Mouse (Mus musculus) MEL-GATA-1-ER (cell line): ENCODE data around the gene Tmem230.
"Not testable (repeated sequence)": the region's sequence is repeated elsewhere in the genome, so short reads cannot be mapped to it uniquely, and the experiment has no call there.

Experiments used
- DNase-seq: peaks from one replicate; pipeline ENCODE4 v3.0.0-alpha.2; 2012; ENCODE audit warnings: low read depth; ENCODE audit errors: extremely low read depth

Gene Tmem230

DNA sequence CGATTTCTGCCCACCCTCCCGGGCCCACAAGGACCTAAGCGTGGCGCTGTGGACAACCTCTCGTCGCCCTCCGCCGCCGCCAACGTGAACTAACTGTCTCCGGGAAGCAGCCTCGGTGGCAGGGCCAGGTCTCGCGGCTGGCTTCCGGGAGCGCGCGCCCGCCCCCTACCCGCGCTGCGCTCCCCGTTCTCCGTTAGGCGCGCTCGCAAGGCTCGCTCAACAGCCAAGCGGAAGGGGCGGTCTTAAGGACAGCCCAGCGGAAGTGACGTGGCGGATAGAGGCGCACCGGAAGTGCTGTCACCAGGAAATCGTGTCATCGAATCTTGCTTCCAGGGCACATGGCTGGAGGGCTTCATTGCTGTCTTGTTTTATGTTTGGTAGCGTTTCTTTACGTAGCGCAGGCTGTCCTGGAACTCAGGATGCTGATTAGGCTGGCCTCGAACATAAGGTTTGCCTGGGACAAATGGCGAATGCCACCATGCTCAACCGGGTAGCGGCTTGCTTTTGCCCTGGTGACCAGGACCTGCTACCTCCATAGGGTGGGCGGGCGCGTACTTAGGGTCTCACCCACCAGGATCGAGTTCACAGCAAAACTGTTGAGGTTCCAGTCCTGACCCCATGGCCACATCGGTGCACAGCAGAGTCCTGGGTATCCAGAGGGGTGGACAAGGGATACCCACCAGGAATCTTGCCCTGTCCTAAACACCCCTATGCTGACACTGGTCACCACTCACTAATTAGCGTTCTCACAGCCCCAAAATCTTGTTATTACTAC lies at the start of gene Tmem230:
Tmem230 (minus strand) TSS at position 269 of the 775 bp plus-strand sequence.
- DNase-seq: no peak

DNA sequence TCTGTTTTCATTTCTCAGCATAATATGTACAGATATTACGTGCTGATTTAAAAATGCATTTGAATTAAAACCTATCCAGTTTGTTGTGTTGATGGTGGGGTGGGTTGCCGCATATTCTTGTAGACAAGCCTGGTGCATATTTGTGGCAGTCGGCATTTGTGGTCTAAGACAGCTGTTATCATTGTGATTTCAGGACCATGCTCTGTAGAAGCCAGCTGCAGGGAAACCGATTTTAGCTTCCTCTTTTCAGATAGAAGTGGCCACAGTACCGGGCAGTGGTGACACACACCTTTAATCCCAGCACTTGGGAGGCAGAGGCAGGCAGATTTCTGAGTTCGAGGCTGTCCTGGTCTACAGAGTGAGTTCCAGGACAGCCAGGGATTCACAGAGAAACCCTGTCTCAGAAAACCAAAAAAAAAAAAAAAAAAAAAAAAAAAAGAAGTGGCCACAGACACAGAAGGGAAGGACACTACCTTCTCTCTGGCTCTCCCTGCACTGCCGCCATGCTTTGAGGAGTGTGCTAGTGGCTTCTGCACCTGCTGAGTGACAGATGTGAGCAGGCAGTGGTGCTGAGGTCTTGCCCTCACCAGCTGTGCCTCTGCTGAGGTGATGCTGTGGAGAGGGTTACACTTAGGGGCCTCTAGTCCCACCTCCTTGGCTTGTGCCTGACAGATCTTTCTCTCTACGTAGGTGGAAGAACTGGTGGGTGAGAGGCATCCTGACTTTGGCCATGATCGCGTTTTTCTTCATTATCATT lies 46.3 kb upstream of the Tmem230 start:
- DNase-seq: peak; percentile 86

DNA sequence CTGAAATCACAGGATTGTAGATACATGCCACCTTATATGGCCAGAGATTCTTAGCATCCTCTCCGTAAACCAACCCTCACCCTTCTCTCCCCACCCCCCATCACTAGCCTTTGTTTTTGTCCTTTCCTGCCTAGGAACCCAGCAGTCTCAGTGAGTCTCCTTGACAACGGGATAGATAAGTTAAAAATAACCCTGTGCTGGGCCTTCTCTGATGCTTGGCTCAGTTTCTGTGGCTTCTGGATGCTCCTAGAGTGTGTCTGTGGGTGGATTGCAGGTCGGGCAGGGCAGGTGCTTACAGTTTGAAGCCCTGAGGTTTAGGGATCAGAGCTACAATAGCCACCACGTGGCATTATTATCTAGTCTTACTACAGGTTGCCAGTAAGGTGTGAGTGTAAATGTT lies 44.5 kb upstream of the Tmem230 start:
- DNase-seq: peak; percentile 26

DNA sequence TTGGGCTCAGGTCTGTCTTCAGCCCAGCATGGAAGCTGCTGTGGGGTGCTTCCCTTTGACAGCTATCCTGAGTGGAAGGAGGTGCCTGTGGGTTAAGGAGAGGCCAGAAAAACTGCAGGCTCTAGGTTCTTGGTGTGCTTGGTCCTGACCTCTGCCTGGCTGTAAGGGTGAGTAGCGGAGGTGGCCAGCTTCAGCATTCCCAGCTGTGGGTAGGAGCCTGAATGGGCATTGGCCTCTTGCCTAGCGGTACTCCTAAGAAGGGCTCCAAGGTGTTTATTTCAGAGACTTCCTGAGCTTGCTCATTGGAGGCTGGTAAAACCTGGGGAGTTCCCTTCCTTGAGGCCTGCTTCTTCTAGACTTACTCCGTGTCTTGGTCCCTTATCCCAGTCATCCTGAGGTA lies 43.7 kb upstream of the Tmem230 start:
- DNase-seq: no peak

DNA sequence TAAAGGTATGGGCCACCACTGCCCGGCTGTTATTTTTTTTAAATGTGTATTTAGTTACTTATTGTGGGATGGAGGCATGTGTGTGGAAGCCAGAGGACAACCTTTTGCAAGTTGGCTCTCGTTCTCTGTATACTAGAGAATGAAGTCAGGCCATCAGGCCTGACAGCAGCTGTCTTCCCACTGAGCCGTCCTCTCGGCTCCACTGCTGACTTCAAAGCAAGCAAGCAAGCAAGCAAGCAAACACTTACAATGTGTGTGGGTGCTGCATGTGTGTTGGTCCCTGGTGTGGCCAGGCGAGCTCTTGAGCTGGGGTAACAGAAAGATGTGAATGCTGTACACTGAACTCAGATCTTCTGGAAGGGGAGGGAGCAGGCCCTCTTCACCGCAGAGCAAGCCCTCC lies 43.2 kb upstream of the Tmem230 start:
- no peak for DNase-seq

DNA sequence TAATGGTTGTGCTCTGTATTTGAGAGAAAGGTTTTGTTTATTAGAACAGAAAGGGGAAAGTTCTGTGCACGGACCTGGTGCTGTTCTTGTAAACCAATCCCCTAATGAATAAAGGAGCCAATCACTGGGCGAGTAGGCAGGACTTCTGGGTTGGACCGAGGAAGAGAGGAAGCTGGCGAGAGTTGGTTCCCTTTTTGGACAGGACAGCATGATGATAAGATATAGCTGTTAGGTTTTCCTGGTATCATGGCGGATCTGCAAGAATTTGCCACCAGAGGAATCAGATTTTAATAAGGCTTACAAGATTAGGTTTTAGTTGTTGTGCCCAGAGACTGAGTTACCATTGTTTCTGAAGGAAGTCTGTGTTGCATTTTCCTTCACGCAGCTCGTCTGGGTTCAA lies 41.6 kb upstream of the Tmem230 start:
- not testable (repeated sequence) for DNase-seq

DNA sequence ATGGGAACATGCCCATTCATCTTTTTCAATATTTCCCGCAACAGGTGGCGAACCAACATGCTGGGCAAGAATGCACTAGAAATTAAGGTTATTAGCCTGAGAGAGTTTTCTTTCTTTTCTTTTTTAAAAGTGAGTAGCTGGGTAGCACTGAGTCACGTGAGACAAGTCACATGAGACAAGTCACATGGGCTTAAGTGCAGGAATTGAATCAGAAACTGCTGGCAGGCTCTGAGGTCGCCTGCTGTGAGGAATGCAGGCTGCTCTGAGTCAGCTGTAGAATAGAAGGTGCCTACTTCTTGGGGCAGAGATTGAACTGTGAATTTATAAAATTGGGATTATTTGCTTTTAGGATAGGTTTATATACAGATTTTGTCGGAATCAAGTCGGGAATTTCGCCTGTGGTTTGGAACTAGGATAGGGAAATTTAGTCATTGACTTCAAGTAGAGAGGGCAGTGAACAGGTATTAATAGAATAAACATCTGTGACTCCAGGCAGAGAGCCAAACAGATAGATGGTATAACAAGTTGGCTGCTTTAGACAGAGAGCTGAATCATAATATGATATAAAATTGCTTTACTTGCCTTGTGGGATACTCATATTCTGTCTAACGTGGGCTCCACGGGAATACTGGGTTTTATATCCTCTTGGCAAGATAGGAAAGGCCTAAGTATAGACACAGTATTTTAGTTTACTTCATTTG lies 38.9 kb upstream of the Tmem230 start:
- no peak for DNase-seq

DNA sequence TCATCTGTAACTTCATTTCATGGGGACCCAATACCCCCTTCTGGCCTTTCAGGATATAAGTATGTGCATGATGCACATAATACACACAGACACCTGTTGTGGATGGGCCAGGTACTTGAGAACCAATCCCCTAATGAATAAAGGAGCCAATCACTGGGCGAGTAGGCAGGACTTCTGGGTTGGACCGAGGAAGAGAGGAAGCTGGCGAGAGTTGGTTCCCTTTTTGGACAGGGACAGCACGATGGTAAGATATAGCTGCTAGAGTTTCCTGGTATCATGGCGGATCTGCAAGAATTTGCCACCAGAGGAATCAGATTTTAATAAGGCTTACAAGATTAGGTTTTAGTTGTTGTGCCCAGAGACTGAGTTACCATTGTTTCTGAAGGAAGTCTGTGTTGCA lies 38.1 kb upstream of the Tmem230 start:
- not testable (repeated sequence) for DNase-seq

DNA sequence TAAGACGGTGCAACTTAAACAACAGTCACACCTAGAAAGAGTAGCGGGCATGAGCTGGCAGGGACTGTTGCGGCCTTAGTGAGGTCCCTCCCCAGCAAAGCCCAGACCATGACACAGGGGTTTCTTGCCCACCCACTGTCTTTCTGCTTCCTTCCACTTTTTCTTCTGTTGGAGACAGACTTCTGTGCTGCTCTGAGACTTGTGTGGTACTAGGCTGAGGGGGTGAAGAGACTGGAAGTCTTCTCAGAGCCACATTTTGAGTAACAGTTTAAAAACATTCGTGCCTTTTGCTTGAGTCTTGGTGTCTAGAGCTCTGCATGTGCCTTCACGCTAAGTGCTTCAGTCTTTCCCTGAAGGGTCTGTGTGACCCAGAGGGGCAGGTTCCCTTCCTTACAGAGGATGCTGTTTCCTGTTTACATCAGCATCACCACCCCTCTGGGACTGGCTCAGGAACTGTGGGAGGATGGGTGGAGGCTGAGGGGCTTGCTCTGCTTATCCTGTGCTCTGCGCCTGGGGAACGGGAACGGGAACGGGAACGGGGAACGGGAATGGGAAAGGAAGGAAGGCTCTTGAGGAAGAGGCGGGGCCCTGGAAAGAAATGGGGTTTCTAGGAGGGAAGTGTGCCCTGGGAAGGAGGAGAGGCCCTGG lies 37.0 kb upstream of the Tmem230 start:
- DNase-seq: no peak

DNA sequence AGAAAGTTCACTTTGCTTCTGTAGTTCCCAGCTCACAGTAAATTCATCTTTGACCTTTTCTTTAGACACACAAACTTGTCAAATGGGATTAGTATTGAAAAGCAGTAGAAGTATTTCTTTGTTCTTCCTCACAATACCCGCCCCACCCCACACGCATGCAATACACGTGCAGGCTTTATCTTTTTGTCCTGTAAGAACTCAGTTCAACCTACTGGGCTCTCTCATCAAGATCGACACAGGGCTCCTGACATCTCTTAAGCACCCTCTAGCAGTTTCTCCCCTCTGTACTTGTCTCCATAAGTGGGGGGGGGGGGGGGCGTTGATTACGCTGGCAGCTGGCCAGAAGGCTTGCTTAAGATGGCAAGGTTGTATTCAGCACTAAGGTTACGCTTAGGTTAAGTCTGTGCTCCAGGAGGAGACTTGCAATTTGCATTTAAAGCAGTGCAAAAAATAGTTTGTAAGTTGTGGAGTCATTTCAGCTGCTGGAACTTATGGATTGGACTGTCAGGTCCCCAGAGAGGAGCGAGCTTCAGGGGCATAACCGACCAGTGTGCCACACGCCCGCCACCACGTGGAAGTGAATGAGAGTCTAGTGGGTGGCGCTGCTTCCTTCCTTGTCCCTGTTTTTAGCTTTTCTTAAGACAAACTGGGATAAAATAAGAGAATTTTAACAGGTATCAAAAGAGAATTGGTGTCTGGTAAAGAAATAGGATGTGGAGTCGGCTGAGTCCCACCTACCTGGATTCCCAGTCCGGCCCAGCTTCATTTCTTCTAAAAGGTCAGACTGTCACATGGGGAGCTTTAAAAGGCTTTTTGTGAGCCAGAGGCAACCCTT lies 35.8 kb upstream of the Tmem230 start:
- no peak for DNase-seq

DNA sequence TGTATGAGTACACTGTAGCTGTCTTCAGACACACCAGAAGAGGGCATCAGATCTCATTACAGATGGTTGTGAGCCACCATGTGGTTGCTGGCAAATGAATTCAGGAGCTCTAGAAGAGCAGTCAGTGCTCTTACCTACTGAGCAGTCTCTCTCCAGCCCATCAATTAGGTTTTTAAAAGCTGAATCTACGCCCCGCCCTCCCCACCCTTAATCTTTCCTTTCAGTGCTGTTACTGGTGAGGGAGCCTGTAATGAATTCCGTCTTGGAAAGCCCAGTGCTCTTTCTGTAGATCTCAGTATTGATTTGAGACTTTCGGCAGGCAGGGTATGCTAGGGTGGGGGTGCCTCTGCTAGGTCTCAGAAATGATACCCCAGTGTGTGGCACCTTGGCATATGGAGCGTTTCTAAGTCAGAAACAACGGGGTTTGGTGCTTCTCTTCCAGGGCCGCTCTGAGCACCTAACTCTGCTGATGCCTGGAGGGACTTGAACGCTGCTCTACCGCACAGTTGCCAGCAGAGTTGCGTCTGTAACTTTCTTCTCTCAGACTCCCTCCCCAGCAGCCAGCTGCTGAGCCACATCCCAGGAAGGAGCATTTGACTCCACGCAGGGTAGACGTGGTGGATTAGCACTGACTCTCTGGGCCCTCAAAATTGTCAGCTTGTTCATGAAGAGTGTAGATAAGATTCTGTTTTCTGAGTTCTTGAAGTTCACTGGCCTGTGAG lies 35.0 kb upstream of the Tmem230 start:
- no peak for DNase-seq

DNA sequence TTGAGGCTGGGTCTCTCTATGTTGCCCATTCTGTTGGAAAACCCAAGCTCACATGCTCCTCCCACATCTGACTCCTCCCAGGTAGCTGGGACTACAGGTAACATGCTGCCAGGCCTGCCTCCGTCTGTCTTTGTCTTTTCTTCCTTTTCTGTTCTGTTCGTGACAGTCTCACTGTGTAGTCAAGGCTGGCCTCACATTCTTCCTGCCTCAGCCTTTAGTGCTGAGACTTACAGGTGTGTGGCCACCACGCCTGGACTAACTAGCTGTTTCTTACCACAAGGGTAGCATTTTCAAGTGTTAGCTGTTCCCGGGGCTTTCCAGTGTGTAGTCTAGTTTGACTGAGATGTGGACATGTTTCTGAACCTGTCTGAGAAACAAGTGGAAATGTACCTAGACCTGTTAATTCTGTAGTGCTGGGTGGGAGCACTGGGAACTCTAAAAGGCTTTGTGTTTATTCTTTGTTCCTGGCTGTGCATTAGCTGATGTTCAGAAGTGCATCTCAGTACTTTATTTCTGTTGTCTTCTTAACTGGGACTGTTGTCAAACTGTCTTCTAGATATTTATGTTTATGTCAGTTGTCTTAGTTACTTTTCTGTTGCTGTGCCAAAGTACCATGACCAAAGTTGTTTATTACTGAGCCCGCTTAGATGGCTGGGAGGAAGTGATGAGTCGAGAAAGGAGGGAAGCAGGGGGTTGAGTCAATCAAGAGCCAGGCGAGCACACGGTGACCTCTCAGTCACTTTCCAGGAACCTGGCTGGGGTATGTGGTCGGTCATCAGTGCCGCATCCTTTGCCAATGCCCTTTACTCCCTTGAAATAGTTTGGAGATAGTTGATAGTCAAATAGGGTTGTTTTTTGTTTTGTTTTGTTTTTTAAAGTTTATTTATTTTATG lies 34.2 kb upstream of the Tmem230 start:
- no peak for DNase-seq

DNA sequence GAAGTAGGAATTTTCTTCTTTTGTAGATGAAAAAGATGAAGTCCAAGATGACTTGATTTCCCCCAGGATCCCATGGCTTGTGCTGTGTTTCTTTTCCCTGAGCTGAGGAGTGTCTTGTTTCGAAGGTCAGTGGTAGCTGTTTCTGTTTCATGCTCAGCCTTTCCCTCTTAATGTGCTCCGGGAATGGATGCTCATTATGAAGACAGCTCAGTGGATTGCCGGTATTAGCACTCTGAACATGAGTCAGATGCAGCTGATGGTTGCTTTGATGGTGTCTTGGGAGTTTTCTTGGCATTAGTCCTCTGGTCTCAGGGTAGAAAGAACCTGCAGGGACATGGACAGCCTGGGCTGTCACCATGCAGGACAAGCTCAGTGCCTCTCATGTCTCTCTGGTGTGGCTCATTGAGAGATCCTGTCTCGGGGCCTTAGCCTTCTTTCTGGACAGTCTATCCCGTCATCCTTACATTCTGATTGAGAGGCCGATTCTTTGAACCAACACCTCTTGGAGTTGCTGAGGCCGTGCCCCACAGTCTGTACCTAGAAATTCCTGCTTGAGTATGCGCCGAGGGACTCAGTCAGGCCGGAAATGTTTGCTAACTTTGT lies 33.0 kb upstream of the Tmem230 start:
- DNase-seq: no peak

DNA sequence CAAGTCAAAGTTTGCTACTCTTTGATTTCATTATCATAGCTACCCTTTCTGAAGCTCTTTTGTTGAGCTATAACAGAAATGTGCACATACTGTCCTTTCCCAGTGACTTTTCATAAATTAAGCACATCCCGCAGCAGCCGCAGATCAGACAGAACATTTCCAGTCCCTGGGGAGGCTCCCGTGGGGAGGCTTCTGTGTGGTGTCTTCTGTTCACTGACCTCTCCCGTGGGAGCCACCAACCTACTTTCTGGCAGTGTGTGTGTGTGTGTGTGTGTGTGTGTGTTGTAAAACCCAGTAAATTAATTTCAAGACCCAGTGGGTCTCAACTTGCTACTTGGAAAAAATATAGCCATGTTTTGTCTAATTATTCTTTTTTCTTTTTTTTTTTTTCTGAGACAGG lies 32.4 kb upstream of the Tmem230 start:
- DNase-seq: no peak

DNA sequence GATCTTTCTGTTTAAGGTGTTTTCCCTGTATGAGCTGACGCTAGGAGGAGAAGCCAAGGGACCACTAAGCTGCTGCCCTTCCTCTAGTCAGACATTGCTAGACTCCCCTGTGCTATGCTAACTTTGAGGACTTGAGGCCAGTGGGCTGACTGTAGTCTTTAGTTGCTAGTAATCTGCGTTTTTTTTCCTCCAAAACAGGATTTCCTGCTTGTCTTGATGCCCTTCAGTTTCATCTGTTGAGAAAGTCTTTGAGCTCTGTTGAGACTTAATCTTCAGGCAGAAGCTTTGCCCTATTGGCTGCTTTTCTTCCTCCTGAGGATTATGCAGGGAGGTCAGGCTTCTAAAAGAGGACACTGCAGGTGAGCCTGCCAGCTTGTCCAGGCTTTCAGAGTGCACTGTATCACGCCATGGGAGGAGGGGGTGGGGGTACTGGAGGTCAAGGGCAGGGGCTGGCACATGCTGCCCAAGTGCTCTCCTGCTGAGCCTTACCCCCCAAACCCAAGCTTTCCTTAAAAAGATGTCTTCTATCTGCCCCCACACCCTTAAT lies 31.8 kb upstream of the Tmem230 start:
- no peak for DNase-seq

DNA sequence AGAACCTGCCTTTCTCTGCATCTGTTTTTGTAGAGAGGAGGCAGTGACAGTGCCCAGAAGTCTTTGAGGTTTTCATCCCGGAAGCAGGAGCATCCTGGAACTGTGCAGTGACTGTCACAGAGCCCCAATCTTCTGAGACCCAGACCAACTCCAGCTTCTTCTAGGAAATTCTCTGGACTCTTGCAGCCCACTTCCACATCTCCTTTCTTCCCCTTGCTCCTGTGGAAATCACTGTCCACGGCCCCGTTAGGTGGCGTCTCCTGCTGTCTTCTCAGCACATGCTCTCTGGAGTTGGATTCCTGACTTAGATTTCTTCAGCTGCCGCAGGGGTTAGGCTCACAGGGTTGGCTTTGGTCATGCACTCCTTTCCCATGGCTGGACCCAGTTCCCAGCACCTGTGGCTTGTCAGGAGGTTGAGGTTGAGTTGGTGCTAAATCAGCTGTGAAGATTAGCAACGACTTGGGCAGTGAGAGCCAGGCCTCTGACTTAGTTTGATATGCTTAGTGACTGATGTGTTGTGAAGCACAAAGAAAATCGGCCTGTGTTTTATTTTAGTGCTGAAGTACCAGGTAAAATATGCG lies 30.8 kb upstream of the Tmem230 start:
- DNase-seq: no peak

DNA sequence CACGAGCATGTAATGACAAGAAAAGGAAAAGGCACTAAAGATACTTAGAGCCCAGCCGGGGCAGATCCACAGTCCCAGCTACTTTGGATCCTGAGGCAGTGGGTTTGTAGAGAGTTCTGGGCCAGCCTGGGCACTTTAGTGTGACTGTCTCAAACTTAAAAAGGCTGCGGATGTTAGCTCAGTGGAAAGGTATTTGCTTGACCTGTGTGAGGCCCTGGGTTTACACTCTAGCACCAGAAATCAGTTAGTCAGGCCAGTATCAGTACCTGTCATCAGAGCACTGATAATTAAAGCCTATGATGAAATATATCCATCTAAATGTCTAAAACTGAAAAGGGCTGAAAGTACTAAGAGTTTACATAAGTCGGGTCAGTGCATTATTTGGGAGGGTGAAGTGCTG lies 28.6 kb upstream of the Tmem230 start:
- DNase-seq: no peak

DNA sequence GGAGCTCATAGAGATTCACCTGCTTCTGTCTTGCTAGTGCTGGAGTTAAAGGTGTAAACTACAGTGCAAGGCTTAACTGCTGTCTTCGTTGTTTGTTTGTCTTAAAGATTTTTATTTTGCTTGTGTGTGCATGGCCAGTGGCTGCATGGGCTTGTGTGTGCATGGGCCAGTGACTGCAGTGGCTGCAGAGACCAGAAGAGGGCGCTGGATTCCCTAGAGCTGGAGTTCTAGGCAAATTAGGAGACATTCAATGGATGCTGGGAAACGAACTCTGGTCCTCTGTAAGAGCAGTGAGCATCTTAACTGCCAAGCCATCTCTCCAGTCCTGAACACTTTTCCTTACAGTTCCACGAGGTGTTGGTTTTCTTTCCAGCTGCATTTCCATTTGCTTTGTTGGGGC lies 27.9 kb upstream of the Tmem230 start:
- DNase-seq: no peak
